Mouse (Mus musculus) erythroblast, embryonic 14.5 days (primary cell): Measurements from ENCODE around the gene Fkbp10.

Experiments
- GATA1 ChIP-seq: IDR thresholded peaks from 2 replicates; pipeline ENCODE4 v1.6.1; 2012; ENCODE audit warnings: low read length, inconsistent platforms, mixed read lengths
- TAL1 ChIP-seq: IDR thresholded peaks from 3 replicates; pipeline ENCODE4 v1.6.1; 2012; ENCODE audit warnings: low read length, inconsistent platforms, mixed read lengths

GRCm38 (mm10) chr11:100408835-100409462, 6.5 kb upstream of the Fkbp10 start:
- TF ChIP-seq TAL1 (no peak), GATA1 (no peak)
